Mouse (Mus musculus): ENCODE measurements at regions not wholly inside any gene's neighbourhood (a gene's known extent, or its start where the extent isn't known, plus 50 kb on each side); places are given as distances from the start of the nearest gene placed in this dataset.

GRCm38 (mm10) chr8:66756639-66757038, 59.6 kb downstream of the Npy1r start:
- Histone ChIP-seq H3K9ac (ENCODE audit: control insufficient read depth, low read depth, low read length, poor library complexity, severe bottlenecking) (no peak overlapping the region), H3K4me1 (ENCODE audit: control insufficient read depth in 1 of 2, insufficient read depth in 2 of 2, low read length in 2 of 2) (no peaks in the 10 kb centered on the region), H3K36me3 (ENCODE audit: control insufficient read depth in 1 of 2, insufficient read depth in 2 of 2, low read length in 2 of 2) (no peaks in the 10 kb centered on the region), H3K27ac (ENCODE audit: control insufficient read depth, low read depth, low read length) (no peak overlapping the region), H3K27me3 (ENCODE audit: control insufficient read depth in 1 of 2, insufficient read depth in 2 of 2, low read length in 2 of 2) (no peaks in the 10 kb centered on the region), H3K79me2 (ENCODE audit: control insufficient read depth, insufficient read depth, low read length, poor library complexity) (no peaks in the 10 kb centered on the region), H3K4me3 (ENCODE audit: control insufficient read depth in 1 of 2, insufficient read depth in 1 of 2, low read depth in 2 of 2, low read length in 2 of 2) (no peak overlapping the region), H3K9me3 (replicated peaks; ENCODE audit: insufficient read depth, low read length) (no peaks in the 10 kb centered on the region)
- no peak for DNase-seq (ENCODE audit: low read depth, low spot score)
- no peak for TF ChIP-seq KAT2A (conservative IDR thresholded peaks at IDR 0.05; ENCODE audit: low read depth, low read length)
- no peak for TF ChIP-seq TAL1 (IDR thresholded peaks at IDR 0.05; ENCODE audit: low read length)
- no peak for TF ChIP-seq CHD2 (IDR thresholded peaks at IDR 0.05; ENCODE audit: low read length)
- TF ChIP-seq CTCF (IDR thresholded peaks at IDR 0.05 in 2 of 3, conservative IDR thresholded peaks at IDR 0.05 in 1 of 3; ENCODE audit: control insufficient read depth in 1 of 3, insufficient read depth in 1 of 3, low read depth in 2 of 3, low read length in 3 of 3, poor library complexity in 1 of 3, severe bottlenecking in 1 of 3): no peak
- no peak for TF ChIP-seq MEF2A (IDR thresholded peaks at IDR 0.05; ENCODE audit: extremely low read depth, insufficient replicate concordance, low read depth, low read length, poor library complexity, severe bottlenecking)
- TF ChIP-seq GABPA (IDR thresholded peaks at IDR 0.05; ENCODE audit: low read depth, low read length): no peak
- TF ChIP-seq GATA1 (IDR thresholded peaks at IDR 0.05; ENCODE audit: low read depth, low read length): no peak
- TF ChIP-seq HCFC1 (IDR thresholded peaks at IDR 0.05; ENCODE audit: low read depth, low read length): no peak
- no peak for TF ChIP-seq TBP (IDR thresholded peaks at IDR 0.05; ENCODE audit: low read depth, low read length)
- no peak for TF ChIP-seq SIN3A (IDR thresholded peaks at IDR 0.05; ENCODE audit: low read length)
- TF ChIP-seq CHD1 (IDR thresholded peaks at IDR 0.05; ENCODE audit: low read depth, low read length): no peak

- Histone ChIP-seq H3K9me3 (replicated peaks; ENCODE audit: insufficient read depth, low read length) (no peaks in the 10 kb centered on the region), H3K79me2 (ENCODE audit: control insufficient read depth, insufficient read depth, low read length, poor library complexity) (no peaks in the 10 kb centered on the region), H3K4me1 (ENCODE audit: control insufficient read depth in 1 of 2, insufficient read depth in 2 of 2, low read length in 2 of 2) (no peaks in the 10 kb centered on the region), H3K27me3 (ENCODE audit: control insufficient read depth in 1 of 2, insufficient read depth in 2 of 2, low read length in 2 of 2) (no peaks in the 10 kb centered on the region), H3K36me3 (ENCODE audit: control insufficient read depth in 1 of 2, insufficient read depth in 2 of 2, low read length in 2 of 2) (no peaks in the 10 kb centered on the region), H3K9ac (ENCODE audit: control insufficient read depth, low read depth, low read length, poor library complexity, severe bottlenecking) (no peak overlapping the region), H3K4me3 (ENCODE audit: control insufficient read depth in 1 of 2, insufficient read depth in 1 of 2, low read depth in 2 of 2, low read length in 2 of 2) (no peak overlapping the region), H3K27ac (ENCODE audit: control insufficient read depth, low read depth, low read length) (no peak overlapping the region)
- no peak for DNase-seq (ENCODE audit: low read depth, low spot score)
- no peak for TF ChIP-seq SIN3A (IDR thresholded peaks at IDR 0.05; ENCODE audit: low read length)
- no peak for TF ChIP-seq E2F4 (IDR thresholded peaks at IDR 0.05; ENCODE audit: borderline replicate concordance, low read depth, low read length)
- no peak for TF ChIP-seq MAFK (IDR thresholded peaks at IDR 0.05; ENCODE audit: borderline replicate concordance, low read depth, low read length)
- TF ChIP-seq ZMIZ1 (IDR thresholded peaks at IDR 0.05; ENCODE audit: low read depth, low read length): no peak
- TF ChIP-seq ETS1 (IDR thresholded peaks at IDR 0.05; ENCODE audit: low read depth, low read length): no peak
- TF ChIP-seq ZKSCAN1 (IDR thresholded peaks at IDR 0.05; ENCODE audit: low read depth, low read length): no peak
Observed at GRCm38 (mm10) chr8:66757830-66758229, 60.8 kb downstream of the Npy1r start.

GRCm38 (mm10) chr8:66758519-66758918, 61.5 kb downstream of the Npy1r start:
- Histone ChIP-seq H3K4me1 (ENCODE audit: control insufficient read depth in 1 of 2, insufficient read depth in 2 of 2, low read length in 2 of 2) (no peaks in the 10 kb centered on the region), H3K27me3 (ENCODE audit: control insufficient read depth in 1 of 2, insufficient read depth in 2 of 2, low read length in 2 of 2) (no peaks in the 10 kb centered on the region), H3K36me3 (ENCODE audit: control insufficient read depth in 1 of 2, insufficient read depth in 2 of 2, low read length in 2 of 2) (no peaks in the 10 kb centered on the region), H3K9ac (ENCODE audit: control insufficient read depth, low read depth, low read length, poor library complexity, severe bottlenecking) (no peak overlapping the region), H3K4me3 (ENCODE audit: control insufficient read depth in 1 of 2, insufficient read depth in 1 of 2, low read depth in 2 of 2, low read length in 2 of 2) (no peak overlapping the region), H3K27ac (ENCODE audit: control insufficient read depth, low read depth, low read length) (no peak overlapping the region), H3K9me3 (replicated peaks; ENCODE audit: insufficient read depth, low read length) (no peaks in the 10 kb centered on the region), H3K79me2 (ENCODE audit: control insufficient read depth, insufficient read depth, low read length, poor library complexity) (no peaks in the 10 kb centered on the region)
- DNase-seq (ENCODE audit: low read depth, low spot score): no peak
- no peak for TF ChIP-seq BHLHE40 (IDR thresholded peaks at IDR 0.05; ENCODE audit: borderline replicate concordance, low read depth, low read length)
- TF ChIP-seq ZC3H11A (IDR thresholded peaks at IDR 0.05; ENCODE audit: low read depth, low read length): no peak
- no peak for TF ChIP-seq ETS1 (IDR thresholded peaks at IDR 0.05; ENCODE audit: low read depth, low read length)
- TF ChIP-seq TBP (IDR thresholded peaks at IDR 0.05; ENCODE audit: low read depth, low read length): no peak
- no peak for TF ChIP-seq E2F4 (IDR thresholded peaks at IDR 0.05; ENCODE audit: borderline replicate concordance, low read depth, low read length)
- no peak for TF ChIP-seq MAX (IDR thresholded peaks at IDR 0.05; ENCODE audit: low read length)
- TF ChIP-seq MXI1 (IDR thresholded peaks at IDR 0.05; ENCODE audit: low read depth, low read length): no peak
- no peak for TF ChIP-seq NELFE (IDR thresholded peaks at IDR 0.05; ENCODE audit: low read depth, low read length)
- TF ChIP-seq RCOR1 (IDR thresholded peaks at IDR 0.05; ENCODE audit: low read depth, low read length): no peak
- no peak for TF ChIP-seq KAT2A (conservative IDR thresholded peaks at IDR 0.05; ENCODE audit: low read depth, low read length)
- no peak for TF ChIP-seq MYC (IDR thresholded peaks at IDR 0.05; ENCODE audit: low read depth, low read length)
- TF ChIP-seq JUND (IDR thresholded peaks at IDR 0.05; ENCODE audit: low read depth, low read length): no peak
- no peak for TF ChIP-seq CHD1 (IDR thresholded peaks at IDR 0.05; ENCODE audit: low read depth, low read length)
- TF ChIP-seq USF2 (IDR thresholded peaks at IDR 0.05; ENCODE audit: borderline replicate concordance in 1 of 2, insufficient read depth in 1 of 2, low read depth in 1 of 2, low read length in 2 of 2): no peak
- TF ChIP-seq ZKSCAN1 (IDR thresholded peaks at IDR 0.05; ENCODE audit: low read depth, low read length): no peak
- no peak for TF ChIP-seq CTCF (IDR thresholded peaks at IDR 0.05 in 2 of 3, conservative IDR thresholded peaks at IDR 0.05 in 1 of 3; ENCODE audit: control insufficient read depth in 1 of 3, insufficient read depth in 1 of 3, low read depth in 2 of 3, low read length in 3 of 3, poor library complexity in 1 of 3, severe bottlenecking in 1 of 3)
